Mouse (Mus musculus) liver, adult 2 months (tissue): ENCODE data around the gene Syngr1.

ENCODE experiments used
- CTCF ChIP-seq: fragments of 200-500 bp; IDR thresholded peaks from 2 replicates; pipeline ENCODE4 v1.5.1; 2011; ENCODE audit warnings: low read depth, low read length, control low read depth
- POLR2A ChIP-seq: fragments of 200-500 bp; IDR thresholded peaks from 2 replicates; pipeline ENCODE4 v1.6.1; 2011; ENCODE audit warnings: low read length, control low read depth; ENCODE audit not compliant: insufficient read depth; ENCODE audit errors: extremely low read depth

GRCm38 (mm10) chr15:80054034-80054710, 37.0 kb upstream of the Syngr1 start:
- TF ChIP-seq CTCF (no peak), POLR2A (no peak)
